Mouse (Mus musculus) ES-Bruce4 (cell line): ENCODE measurements around the gene Serpina3f. TPM values are rescaled to one million over a fixed set of nuclear protein-coding genes. Genes with fewer than 3 reads are reported as not detected.

Source experiments
- H3K27ac ChIP-seq: 2 replicates; pipeline ENCODE4 v1.5.1; 2012; ENCODE audit warnings: low read length, inconsistent platforms; ENCODE audit not compliant: insufficient read depth
- H3K27me3 ChIP-seq: 2 replicates; pipeline ENCODE4 v1.6.1; 2012; ENCODE audit warnings: mild to moderate bottlenecking, low read length, inconsistent platforms; ENCODE audit not compliant: control insufficient read depth, poor library complexity, insufficient read depth, severe bottlenecking
- H3K36me3 ChIP-seq: 2 replicates; pipeline ENCODE4 v1.6.1; 2012; ENCODE audit warnings: inconsistent platforms, mild to moderate bottlenecking, low read length, moderate library complexity; ENCODE audit not compliant: control insufficient read depth, poor library complexity, insufficient read depth, severe bottlenecking
- H3K4me1 ChIP-seq: one replicate; pipeline ENCODE4 v1.8.1; 2011; ENCODE audit warnings: low read length; ENCODE audit not compliant: control insufficient read depth, insufficient read depth
- H3K4me3 ChIP-seq: 2 replicates; pipeline ENCODE4 v1.5.1; 2011; ENCODE audit warnings: low read depth, mild to moderate bottlenecking, low read length
- H3K9ac ChIP-seq: 2 replicates; pipeline ENCODE4 v1.6.1; 2012; ENCODE audit warnings: low read depth, mild to moderate bottlenecking, inconsistent platforms; ENCODE audit not compliant: poor library complexity, severe bottlenecking
- H3K9me3 ChIP-seq: replicated peaks from 2 replicates; pipeline ENCODE4 v1.6.1; 2012; ENCODE audit warnings: mild to moderate bottlenecking, low read length, inconsistent platforms; ENCODE audit not compliant: control insufficient read depth, poor library complexity, insufficient read depth, severe bottlenecking
- CTCF ChIP-seq: IDR thresholded peaks from one replicate; pipeline ENCODE4 v1.8.1; 2011; ENCODE audit warnings: low read depth, low read length
- EP300 ChIP-seq: IDR thresholded peaks from 2 replicates; pipeline ENCODE4 v1.6.1; 2011; ENCODE audit warnings: low read depth, low read length; ENCODE audit not compliant: insufficient read depth
- POLR2A ChIP-seq: IDR thresholded peaks from one replicate; pipeline ENCODE4 v1.8.1; 2011; ENCODE audit warnings: low read length; ENCODE audit not compliant: insufficient read depth
- polyA plus RNA-seq: library from polyadenylated mRNA; stranded (reverse); fragments of >200 nt; gene quantifications from 2 replicates; pipeline ENCODE4 v1.2.4, GENCODE M21; 2011; ENCODE audit warnings: low read depth; ENCODE audit not compliant: missing spikeins, insufficient read depth, insufficient read length

The Serpina3f gene
- polyA plus RNA-seq, 1 experiment = not detected

- no peaks in the 10 kb centered on the region for H3K36me3 ChIP-seq
- no peak overlapping the region for H3K4me3 ChIP-seq
- H3K9ac ChIP-seq = no peak overlapping the region
- no peak overlapping the region for H3K27ac ChIP-seq
- TF ChIP-seq EP300 (no peak), POLR2A (no peak), CTCF (no peak)
- no peaks in the 10 kb centered on the region for H3K9me3 ChIP-seq
- H3K4me1 ChIP-seq = no peaks in the 10 kb centered on the region
- no peaks in the 10 kb centered on the region for H3K27me3 ChIP-seq
These were observed 25.1 kb upstream of the Serpina3f start for GRCm38 (mm10) chr12:104189246-104189645.

GRCm38 (mm10) chr12:104190852-104191251, 23.5 kb upstream of the Serpina3f start:
- Histone ChIP-seq H3K27ac (no peak overlapping the region), H3K9me3 (no peaks in the 10 kb centered on the region), H3K4me1 (no peaks in the 10 kb centered on the region), H3K27me3 (no peaks in the 10 kb centered on the region), H3K9ac (no peak overlapping the region), H3K36me3 (no peaks in the 10 kb centered on the region), H3K4me3 (no peak overlapping the region)
- TF ChIP-seq EP300 (no peak), POLR2A (no peak), CTCF (no peak)

- no peaks in the 10 kb centered on the region for H3K4me1 ChIP-seq
- no peaks in the 10 kb centered on the region for H3K27me3 ChIP-seq
- no peak overlapping the region for H3K4me3 ChIP-seq
- TF ChIP-seq CTCF (no peak), POLR2A (no peak), EP300 (no peak)
- no peaks in the 10 kb centered on the region for H3K9me3 ChIP-seq
- H3K9ac ChIP-seq = no peak overlapping the region
- no peak overlapping the region for H3K27ac ChIP-seq
- H3K36me3 ChIP-seq = no peaks in the 10 kb centered on the region
These were observed 5.2 kb upstream of the Serpina3f start for GRCm38 (mm10) chr12:104209149-104209548.

- no peak overlapping the region for H3K27ac ChIP-seq
- H3K9ac ChIP-seq = no peak overlapping the region
- no peaks in the 10 kb centered on the region for H3K27me3 ChIP-seq
- no peaks in the 10 kb centered on the region for H3K4me1 ChIP-seq
- TF ChIP-seq POLR2A (no peak), CTCF (no peak), EP300 (no peak)
- H3K9me3 ChIP-seq = no peaks in the 10 kb centered on the region
- no peaks in the 10 kb centered on the region for H3K36me3 ChIP-seq
- no peak overlapping the region for H3K4me3 ChIP-seq
These were observed 4.5 kb upstream of the Serpina3f start for GRCm38 (mm10) chr12:104209802-104210201.

- Histone ChIP-seq H3K36me3 (no peaks in the 10 kb centered on the region), H3K27me3 (no peaks in the 10 kb centered on the region), H3K4me3 (no peak overlapping the region), H3K9me3 (no peaks in the 10 kb centered on the region), H3K4me1 (no peaks in the 10 kb centered on the region), H3K9ac (no peak overlapping the region), H3K27ac (no peak overlapping the region)
- TF ChIP-seq POLR2A (no peak), CTCF (no peak), EP300 (no peak)
These were observed 477 bp upstream of the Serpina3f start for GRCm38 (mm10) chr12:104213689-104214444.

- Histone ChIP-seq H3K27ac (no peak overlapping the region), H3K9me3 (no peaks in the 10 kb centered on the region), H3K27me3 (no peaks in the 10 kb centered on the region), H3K4me1 (no peaks in the 10 kb centered on the region), H3K4me3 (no peak overlapping the region), H3K9ac (no peak overlapping the region), H3K36me3 (no peaks in the 10 kb centered on the region)
- TF ChIP-seq POLR2A (no peak), EP300 (no peak), CTCF (no peak)
These were observed 905 bp downstream of the Serpina3f start for GRCm38 (mm10) chr12:104215249-104215648.
